Mouse (Mus musculus) CH12.LX (cell line): ENCODE results near the gene Coq8a. TPM values are rescaled to one million over a fixed set of nuclear protein-coding genes. Genes with fewer than 3 reads are reported as not detected.

Experiments used
- DNase-seq: peaks from one replicate; pipeline ENCODE4 v3.0.0-alpha.2; 2013; ENCODE audit errors: extremely low read depth
- H3K27ac ChIP-seq: 2 replicates; pipeline ENCODE4 v1.5.1; 2012; ENCODE audit warnings: low read depth, mild to moderate bottlenecking, control low read depth, moderate library complexity; ENCODE audit not compliant: insufficient read depth
- H3K27me3 ChIP-seq: replicated peaks from 2 replicates; pipeline ENCODE3; 2012; ENCODE audit warnings: inconsistent platforms
- H3K36me3 ChIP-seq, 2 experiments: replicated peaks in 1 of 2; 2 replicates each; pipeline versions ENCODE3 to v1.6.1; 2012; ENCODE audit warnings: inconsistent platforms in 1 of 2, low read length in 1 of 2, mild to moderate bottlenecking in 1 of 2, mixed read lengths in 1 of 2, moderate library complexity in 1 of 2; ENCODE audit not compliant: control insufficient read depth in 1 of 2, insufficient read depth in 1 of 2
- H3K4me1 ChIP-seq, 2 experiments: 2 replicates each; pipeline ENCODE4 v1.6.1; 2012; ENCODE audit warnings: inconsistent platforms in 1 of 2, moderate library complexity in 1 of 2; ENCODE audit not compliant: insufficient read depth in 2 of 2, control insufficient read depth in 1 of 2
- H3K4me2 ChIP-seq: 2 replicates; pipeline ENCODE4 v1.6.1; 2012; ENCODE audit warnings: low read depth, mild to moderate bottlenecking, control low read depth; ENCODE audit not compliant: poor library complexity, insufficient read depth, severe bottlenecking
- H3K4me3 ChIP-seq, 3 experiments: fragments of 150-350 bp in 1 of 3; sonication (generic) in 1 of 3; replicated peaks in 1 of 3; 2 replicates each; pipeline versions ENCODE3 to v1.5.1; 2011 to 2012; ENCODE audit warnings: low read depth in 2 of 3, low read length in 2 of 3, mild to moderate bottlenecking in 2 of 3, moderate library complexity in 2 of 3, control low read depth in 1 of 3, improper control_type of control experiment in 1 of 3, inconsistent platforms in 1 of 3, mixed read lengths in 1 of 3; ENCODE audit not compliant: poor library complexity in 1 of 3
- H3K79me2 ChIP-seq: replicated peaks from 2 replicates; pipeline ENCODE4 v1.6.1; 2012; ENCODE audit warnings: mild to moderate bottlenecking, moderate library complexity; ENCODE audit not compliant: control insufficient read depth, poor library complexity, insufficient read depth, severe bottlenecking; ENCODE audit errors: extremely low read depth
- H3K9ac ChIP-seq: 2 replicates; pipeline ENCODE4 v1.6.1; 2012; ENCODE audit warnings: low read depth, mild to moderate bottlenecking, control low read depth, moderate library complexity; ENCODE audit not compliant: insufficient read depth
- H3K9me3 ChIP-seq: replicated peaks from 2 replicates; pipeline ENCODE3; 2012; ENCODE audit warnings: low read length, inconsistent platforms, mixed read lengths
- BHLHE40 ChIP-seq: IDR thresholded peaks from 2 replicates; pipeline ENCODE4 v1.6.1; 2011; ENCODE audit warnings: mild to moderate bottlenecking, low read depth, low read length, improper control_type of control experiment
- CHD2 ChIP-seq: IDR thresholded peaks from 2 replicates; pipeline ENCODE4 v1.6.1; 2011; ENCODE audit warnings: low read length, improper control_type of control experiment
- CTCF ChIP-seq, 2 experiments: IDR thresholded peaks in 1 of 2; conservative IDR thresholded peaks in 1 of 2; 2 replicates each; pipeline ENCODE4 v1.5.1; 2011 to 2012; ENCODE audit warnings: low read depth in 2 of 2, low read length in 2 of 2, improper control_type of control experiment in 1 of 2, inconsistent platforms in 1 of 2, mild to moderate bottlenecking in 1 of 2, moderate library complexity in 1 of 2
- EP300 ChIP-seq: IDR thresholded peaks from 2 replicates; pipeline ENCODE4 v1.6.1; 2011; ENCODE audit warnings: low read length, improper control_type of control experiment
- MAX ChIP-seq: IDR thresholded peaks from 2 replicates; pipeline ENCODE4 v1.6.1; 2011; ENCODE audit warnings: low read length, improper control_type of control experiment
- MEF2A ChIP-seq: IDR thresholded peaks from 2 replicates; pipeline ENCODE4 v1.6.1; 2014; ENCODE audit warnings: low read depth, mild to moderate bottlenecking, inconsistent platforms, low read length, improper control_type of control experiment, borderline replicate concordance
- MYC ChIP-seq: IDR thresholded peaks from 2 replicates; pipeline ENCODE4 v1.6.1; 2011; ENCODE audit warnings: low read depth, mild to moderate bottlenecking, improper control_type of control experiment, low read length
- NELFE ChIP-seq: IDR thresholded peaks from 2 replicates; pipeline ENCODE4 v1.6.1; 2011; ENCODE audit warnings: low read depth, low read length, improper control_type of control experiment
- PAX5 ChIP-seq: IDR thresholded peaks from 2 replicates; pipeline ENCODE4 v1.6.1; 2012; ENCODE audit warnings: low read length, inconsistent platforms, mixed read lengths
- POLR2A ChIP-seq: IDR thresholded peaks from 2 replicates; pipeline ENCODE4 v1.6.1; 2011; ENCODE audit warnings: low read depth, mild to moderate bottlenecking, improper control_type of control experiment, low read length
- RAD21 ChIP-seq: IDR thresholded peaks from 2 replicates; pipeline ENCODE4 v1.6.1; 2011; ENCODE audit warnings: low read depth, mild to moderate bottlenecking, low read length, improper control_type of control experiment, moderate library complexity
- RCOR1 ChIP-seq: conservative IDR thresholded peaks from 2 replicates; pipeline ENCODE4 v1.6.1; 2012; ENCODE audit warnings: low read depth, mild to moderate bottlenecking, inconsistent platforms, low read length, improper control_type of control experiment
- SIN3A ChIP-seq: IDR thresholded peaks from 2 replicates; pipeline ENCODE4 v1.6.1; 2012; ENCODE audit warnings: low read length, improper control_type of control experiment, inconsistent platforms
- SMC3 ChIP-seq: IDR thresholded peaks from 2 replicates; pipeline ENCODE4 v1.6.1; 2011; ENCODE audit warnings: low read depth, low read length, improper control_type of control experiment
- TBP ChIP-seq: conservative IDR thresholded peaks from 2 replicates; pipeline ENCODE4 v1.6.1; 2011; ENCODE audit warnings: low read depth, low read length, improper control_type of control experiment
- ZKSCAN1 ChIP-seq: IDR thresholded peaks from 2 replicates; pipeline ENCODE4 v1.6.1; 2012; ENCODE audit warnings: low read depth, inconsistent platforms, low read length, improper control_type of control experiment, borderline replicate concordance
- ZMIZ1 ChIP-seq: IDR thresholded peaks from 2 replicates; pipeline ENCODE4 v1.6.1; 2012; ENCODE audit warnings: low read depth, mild to moderate bottlenecking, inconsistent platforms, low read length, improper control_type of control experiment
- dilution Hi-C: fragments of 300-500 bp; cut with MboI; formaldehyde crosslinking; loops from 2 replicates; pipeline ENCODE4 v1.14.3; 2020; ENCODE audit warnings: low sequenced_read_pairs; ENCODE audit not compliant: extremely low pct_unique_long_range_greater_than_20kb, extremely low pct_ligation_motif_present
- in situ Hi-C: fragments of 300-500 bp; cut with MboI; formaldehyde crosslinking; loops from 3 replicates; pipeline ENCODE4 v1.14.3; 2019; ENCODE audit warnings: low sequenced_read_pairs, low pct_ligation_motif_present, low pct_unique_long_range_greater_than_20kb, mixed read lengths
- polyA plus RNA-seq: library from polyadenylated mRNA; unstranded; fragments of >175 nt; gene quantifications from 2 replicates; pipeline ENCODE4 v1.2.1, GENCODE M21; 2012; ENCODE audit warnings: low read depth; ENCODE audit not compliant: insufficient read length
- total RNA-seq, 2 experiments: library from RNA; depleted of rRNA; stranded (reverse); fragments of 300-350 nt in 1 of 2; fragments of >200 nt in 1 of 2; gene quantifications; 2 replicates each; pipeline ENCODE4 v1.2.3; 2012 to 2014

Coq8a gene
- total and polyA plus RNA-seq, 3 experiments: 73.4 to 237 (median 88.1) TPM

GRCm38 (mm10) chr1:180132187-180132586 lies 67.2 kb downstream of the Coq8a start:
- H3K27ac ChIP-seq: no peak overlapping the region
- no peaks in the 10 kb centered on the region for H3K27me3 ChIP-seq
- dilution Hi-C loops: no loop called here
- DNase-seq: no peak
- peaks cover 0 to 8% of the 10 kb centered on the region in 2 experiments for H3K36me3 ChIP-seq
- H3K4me1 ChIP-seq: no peaks in the 10 kb centered on the region
- no peaks in the 10 kb centered on the region for H3K79me2 ChIP-seq
- H3K9me3 ChIP-seq: no peaks in the 10 kb centered on the region
- TF ChIP-seq MYC (no peak), POLR2A (no peak), MAX (no peak), TBP (no peak), PAX5 (no peak), ZKSCAN1 (no peak)
- TF ChIP-seq, all 38 proteins: peak for 0
- Histone ChIP-seq H3K9ac (no peak overlapping the region), H3K4me3 (no peak overlapping the region), H3K4me2 (no peak overlapping the region)
- in situ Hi-C loops: no loop called here

- dilution Hi-C loops (no loop called here), in situ Hi-C loops (no loop called here)
- H3K27me3 ChIP-seq: no peaks in the 10 kb centered on the region
- H3K4me2 ChIP-seq: no peak overlapping the region
- no peak overlapping the region for H3K27ac ChIP-seq
- no peak overlapping the region for H3K9ac ChIP-seq
- H3K36me3 ChIP-seq: peaks cover 0 to under 1% of the 10 kb centered on the region in 2 experiments
- H3K4me3 ChIP-seq: no peak overlapping the region
- no peak for DNase-seq
- no peaks in the 10 kb centered on the region for H3K9me3 ChIP-seq
- TF ChIP-seq SMC3: peak; percentile 62
- no peak for TF ChIP-seq ZMIZ1
- TF ChIP-seq RAD21: peak; percentile 43
- TF ChIP-seq ZKSCAN1: no peak
- peak; percentile 19 to 62; a peak in 3 of 4 replicates for TF ChIP-seq CTCF (conservative IDR thresholded peaks at IDR 0.05 in 1 of 2, IDR thresholded peaks at IDR 0.05 in 1 of 2; ENCODE audit: low read depth in 2 of 2, low read length in 2 of 2)
- peak; percentile 55 for TF ChIP-seq BHLHE40
- TF ChIP-seq RCOR1: no peak
- TF ChIP-seq EP300: no peak
- no peak for TF ChIP-seq CHD2
- H3K4me1 ChIP-seq: no peaks in the 10 kb centered on the region
- H3K79me2 ChIP-seq: no peaks in the 10 kb centered on the region
These were observed 68.0 kb downstream of the Coq8a start for GRCm38 (mm10) chr1:180131402-180131801.

- in situ Hi-C loops: no loop called here
- Histone ChIP-seq H3K79me2 (no peaks in the 10 kb centered on the region), H3K36me3 (peaks cover 0 to 2% of the 10 kb centered on the region in 2 experiments), H3K9ac (no peak overlapping the region), H3K4me3 (no peak overlapping the region), H3K27ac (no peak overlapping the region), H3K27me3 (no peaks in the 10 kb centered on the region), H3K4me2 (no peak overlapping the region), H3K9me3 (no peaks in the 10 kb centered on the region), H3K4me1 (no peaks in the 10 kb centered on the region; a peak in 1 of 4 replicates)
- no peak for DNase-seq
- dilution Hi-C loops: no loop called here
- TF ChIP-seq RAD21: no peak
- TF ChIP-seq SIN3A: no peak
- no peak for TF ChIP-seq NELFE
- no peak for TF ChIP-seq RCOR1
- no peak for TF ChIP-seq MEF2A
These were observed 71.2 kb downstream of the Coq8a start for GRCm38 (mm10) chr1:180128077-180128792.
